Mouse (Mus musculus) kidney, embryonic 15.5 days (tissue): ENCODE measurements at regions not wholly inside any gene's neighbourhood (a gene's known extent, or its start where the extent isn't known, plus 50 kb on each side); places are given as distances from the start of the nearest gene placed in this dataset.

ENCODE experiments used
- ATAC-seq: fragments of 200-750 bp; cut with Nextera tagmentation; replicated peaks from 2 replicates; pipeline ENCODE4 v1.8.0; 2017; ENCODE audit warnings: moderate TSS enrichment; ENCODE audit not compliant: low FRiP score
- H3K27ac ChIP-seq: fragments of 300-500 bp; sonication (generic); 2 replicates; pipeline ENCODE4 v1.5.1; 2015; ENCODE audit warnings: mild to moderate bottlenecking, inconsistent platforms
- H3K27me3 ChIP-seq: fragments of 300-500 bp; sonication (generic); 2 replicates; pipeline ENCODE4 v1.6.1; 2015; ENCODE audit warnings: inconsistent platforms
- H3K36me3 ChIP-seq: fragments of 300-500 bp; sonication (generic); 2 replicates; pipeline ENCODE4 v1.6.1; 2015; ENCODE audit warnings: inconsistent platforms
- H3K4me1 ChIP-seq: fragments of 300-500 bp; sonication (generic); 2 replicates; pipeline ENCODE4 v1.6.1; 2015; ENCODE audit warnings: inconsistent platforms
- H3K4me2 ChIP-seq: fragments of 300-500 bp; sonication (generic); 2 replicates; pipeline ENCODE4 v1.6.1; 2015; ENCODE audit warnings: moderate library complexity, mild to moderate bottlenecking, inconsistent platforms
- H3K4me3 ChIP-seq: fragments of 300-500 bp; sonication (generic); replicated peaks from 2 replicates; pipeline ENCODE4 v1.5.1; 2015; ENCODE audit warnings: mild to moderate bottlenecking, inconsistent platforms
- H3K9ac ChIP-seq: fragments of 300-500 bp; sonication (generic); 2 replicates; pipeline ENCODE4 v1.6.1; 2015; ENCODE audit warnings: mild to moderate bottlenecking, inconsistent platforms
- H3K9me3 ChIP-seq: fragments of 300-500 bp; sonication (generic); replicated peaks from 2 replicates; pipeline ENCODE4 v1.6.1; 2016; ENCODE audit warnings: inconsistent platforms
- WGBS: fragments of 180-500 bp; shearing (Covaris S2); methylation state at CpG from one replicate; pipeline ENCODE4 v1.1.7; 2015; ENCODE audit warnings: mixed read lengths; 5-methylcytosine and 5-hydroxymethylcytosine counted together

DNA sequence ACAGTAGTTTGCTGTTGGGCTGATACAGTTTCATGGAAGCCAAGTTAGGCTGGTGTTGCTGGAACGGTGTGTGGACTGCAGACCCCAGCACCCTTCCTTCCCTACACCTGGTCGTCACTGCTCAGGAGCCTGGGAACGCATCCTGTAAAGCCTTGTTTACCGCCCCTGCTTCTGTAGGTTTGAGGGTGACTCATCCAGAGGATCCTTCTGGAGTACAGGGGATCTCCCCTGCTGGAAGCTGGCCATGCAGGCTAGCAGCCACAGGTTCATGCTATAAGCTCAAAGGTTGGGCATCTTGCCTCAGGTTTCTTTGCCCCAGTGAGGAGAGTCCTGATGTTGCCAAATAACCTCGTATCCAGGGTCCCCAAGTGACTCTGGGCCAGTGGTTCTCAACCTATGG is 86.2 kb upstream of the Gpc1 start:
- H3K9me3 ChIP-seq, result no peaks in the 10 kb centered on the region
- H3K4me2 ChIP-seq, result no peak overlapping the region
- 59% methylated on average over 5 of the region's 5 CpGs for WGBS
- H3K9ac ChIP-seq, result no peak overlapping the region
- H3K4me3 ChIP-seq, result no peak overlapping the region
- no peaks in the 10 kb centered on the region for H3K27me3 ChIP-seq
- H3K36me3 ChIP-seq, result no peaks in the 10 kb centered on the region
- peak overlapping the region; percentile 56; the same call in 1 of the 2 replicates for H3K27ac ChIP-seq
- ATAC-seq, result 0 out of 2 replicates have a peak, but pooled peaks have one; percentile 8
- peaks cover 12% of the 10 kb centered on the region for H3K4me1 ChIP-seq

DNA sequence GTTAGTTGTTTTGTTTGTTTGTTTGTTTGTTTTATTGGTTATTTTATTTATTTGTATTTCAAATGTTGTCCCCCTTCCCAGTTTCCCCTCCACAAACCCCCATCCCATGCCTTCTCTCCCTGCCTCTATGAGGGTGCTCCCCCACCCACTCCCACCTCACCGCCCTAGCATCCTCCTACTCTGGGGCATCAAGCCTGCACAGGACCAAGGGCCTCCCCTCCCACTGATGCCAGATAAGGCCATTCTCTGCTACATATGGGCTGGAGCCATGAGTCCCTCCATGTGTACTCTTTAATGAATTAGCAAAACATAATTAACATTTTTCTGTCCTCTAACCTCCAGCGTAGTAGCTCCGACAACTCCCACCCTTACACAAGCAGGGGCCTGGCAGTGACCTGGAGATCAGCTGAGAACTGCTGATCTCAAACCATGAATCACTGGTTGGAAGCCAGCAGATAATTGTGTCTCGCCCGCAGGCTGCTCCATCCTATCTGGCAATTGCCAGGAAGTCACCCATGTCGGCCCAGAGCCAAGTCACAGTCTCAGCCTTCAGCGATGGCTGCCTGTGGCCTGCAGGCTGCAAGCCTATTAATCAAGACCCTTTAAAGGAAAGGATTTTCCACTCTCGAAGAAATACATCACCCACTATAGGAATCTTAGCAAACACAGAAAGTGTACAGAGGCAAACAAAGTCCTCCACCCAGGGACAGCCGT is 86.8 kb upstream of the Gpc1 start:
- Histone ChIP-seq H3K9me3 (no peaks in the 10 kb centered on the region), H3K27ac (peak overlapping the region; percentile 56; the same call in 1 of the 2 replicates), H3K9ac (no peak overlapping the region), H3K4me2 (no peak overlapping the region), H3K27me3 (0 out of 2 replicates have a peak, but pooled peaks cover under 1% of the 10 kb centered on the region), H3K4me3 (no peak overlapping the region), H3K4me1 (peaks cover 12% of the 10 kb centered on the region), H3K36me3 (no peaks in the 10 kb centered on the region)
- peak; percentile 82 for ATAC-seq
- WGBS, result 15% methylated on average over 9 of the region's 9 CpGs

DNA sequence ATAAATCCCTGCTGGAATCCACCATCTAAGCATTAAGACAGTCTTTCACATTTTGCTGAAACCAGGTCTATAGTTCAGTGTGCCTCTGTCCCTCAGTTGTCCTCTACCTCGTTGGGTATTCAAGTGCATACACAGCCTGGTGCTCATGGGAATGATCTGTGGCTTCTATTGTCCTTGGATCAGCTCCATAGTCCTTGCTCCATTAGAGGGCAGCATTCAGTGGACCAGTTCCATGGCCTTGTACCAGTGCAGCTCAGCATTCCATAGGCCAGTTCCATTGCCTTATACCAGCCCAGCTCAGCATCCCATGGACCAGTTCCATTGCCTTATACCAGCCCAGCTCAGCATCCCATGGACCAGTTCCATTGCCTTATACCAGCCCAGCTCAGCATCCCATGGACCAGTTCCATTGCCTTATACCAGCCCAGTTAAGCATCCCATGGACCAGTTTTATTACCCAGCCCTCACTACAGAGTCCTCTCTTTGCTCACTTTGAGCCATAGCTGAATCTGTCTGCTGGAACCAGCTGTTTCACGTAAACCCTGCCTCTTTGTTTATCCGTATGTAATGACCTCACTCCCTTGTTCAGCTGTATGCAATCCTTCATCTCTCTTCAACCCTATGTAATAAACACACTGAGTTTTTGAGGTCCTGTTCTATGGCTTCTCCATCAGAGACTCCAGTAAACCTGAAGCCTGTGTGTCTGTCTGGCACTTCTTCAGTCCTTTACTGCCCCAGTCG is 88.4 kb upstream of the Gpc1 start:
- ATAC-seq, result no peak
- Histone ChIP-seq H3K4me1 (peaks cover 12% of the 10 kb centered on the region), H3K4me3 (no peak overlapping the region), H3K9ac (no peak overlapping the region), H3K36me3 (no peaks in the 10 kb centered on the region), H3K27me3 (0 out of 2 replicates have a peak, but pooled peaks cover 3% of the 10 kb centered on the region), H3K9me3 (no peaks in the 10 kb centered on the region), H3K4me2 (no peak overlapping the region), H3K27ac (no peak overlapping the region)
- WGBS, result 58% methylated on average over 4 of the region's 4 CpGs

DNA sequence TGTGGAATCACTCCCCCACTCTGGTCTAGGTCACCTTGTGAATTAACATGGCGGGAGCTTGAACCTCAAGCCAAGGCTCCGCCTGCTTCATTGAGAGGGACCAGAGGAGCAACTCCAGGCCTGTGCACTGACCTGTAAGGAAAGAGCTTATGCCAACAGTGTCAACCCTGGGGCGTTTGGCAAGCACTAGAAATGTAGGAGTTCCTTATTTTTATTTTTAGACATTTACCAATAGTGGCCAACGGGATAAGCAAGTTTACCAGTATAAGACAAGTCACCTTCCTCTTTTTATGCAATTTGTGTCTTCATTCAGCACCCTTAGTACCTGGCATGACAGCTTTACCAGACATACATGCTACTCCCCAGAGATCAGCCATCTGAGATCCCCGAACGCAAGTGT is 89.1 kb upstream of the Gpc1 start:
- Histone ChIP-seq H3K4me2 (no peak overlapping the region), H3K36me3 (no peaks in the 10 kb centered on the region), H3K27ac (no peak overlapping the region), H3K27me3 (0 out of 2 replicates have a peak, but pooled peaks cover 3% of the 10 kb centered on the region), H3K9me3 (no peaks in the 10 kb centered on the region), H3K9ac (no peak overlapping the region), H3K4me1 (peaks cover 19% of the 10 kb centered on the region), H3K4me3 (no peak overlapping the region)
- 74% methylated on average over 6 of the region's 6 CpGs for WGBS
- ATAC-seq, result no peak

DNA sequence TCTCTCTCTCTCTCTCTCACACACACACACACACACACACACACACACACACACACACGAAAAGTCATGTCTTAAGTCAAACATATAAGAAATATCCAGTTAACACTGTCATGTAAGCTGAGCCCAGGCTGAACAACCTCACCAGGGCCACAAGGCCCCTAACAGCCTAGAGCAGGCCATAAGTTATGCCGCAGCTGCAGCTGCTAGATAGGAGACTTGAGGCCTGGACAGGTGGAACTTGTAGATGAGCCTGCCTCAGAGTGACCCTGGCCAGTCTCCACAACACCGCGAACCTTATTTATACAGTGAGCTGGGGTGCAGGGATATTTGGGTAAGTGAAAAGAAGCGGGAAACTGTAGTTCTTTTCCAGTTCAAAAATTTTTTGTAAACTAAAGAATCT is 90.4 kb upstream of the Gpc1 start:
- Histone ChIP-seq H3K27me3 (0 out of 2 replicates have a peak, but pooled peaks cover 3% of the 10 kb centered on the region), H3K9ac (no peak overlapping the region), H3K9me3 (no peaks in the 10 kb centered on the region), H3K4me3 (no peak overlapping the region), H3K4me2 (no peak overlapping the region), H3K27ac (no peak overlapping the region), H3K36me3 (no peaks in the 10 kb centered on the region), H3K4me1 (peaks cover 23% of the 10 kb centered on the region)
- ATAC-seq, result no peak
- WGBS, result 53% methylated on average over 5 of the region's 5 CpGs

DNA sequence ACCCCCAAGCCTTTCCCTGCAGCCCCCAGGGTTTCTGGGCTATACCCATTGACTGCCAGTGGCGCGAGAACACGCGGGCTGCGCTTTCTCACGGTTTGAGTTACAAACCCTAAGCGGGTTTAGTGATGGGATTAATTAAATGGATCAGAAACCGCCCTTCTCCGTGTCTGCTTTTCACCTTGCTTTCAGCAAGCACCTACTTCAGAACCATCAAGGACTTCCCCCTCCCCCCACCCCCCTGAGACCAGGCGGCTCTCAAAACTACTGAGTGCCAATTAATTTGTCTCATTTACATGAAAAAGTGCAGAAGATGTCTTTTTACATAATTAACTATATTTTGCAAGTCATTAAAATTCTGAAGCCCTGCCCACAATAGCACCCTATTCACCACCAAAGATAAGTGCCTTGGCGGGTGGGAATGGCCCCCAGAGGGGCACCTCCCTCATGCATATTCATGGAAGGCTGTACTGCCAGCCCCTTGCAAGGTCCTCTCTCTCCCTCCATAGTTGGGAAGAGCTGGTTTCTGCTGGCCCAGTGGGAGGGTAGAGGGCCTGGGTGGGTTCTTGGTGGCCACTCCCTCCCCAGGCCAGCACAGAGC is 89.1 kb upstream of the Otos start:
- H3K9me3 ChIP-seq, result no peaks in the 10 kb centered on the region

DNA sequence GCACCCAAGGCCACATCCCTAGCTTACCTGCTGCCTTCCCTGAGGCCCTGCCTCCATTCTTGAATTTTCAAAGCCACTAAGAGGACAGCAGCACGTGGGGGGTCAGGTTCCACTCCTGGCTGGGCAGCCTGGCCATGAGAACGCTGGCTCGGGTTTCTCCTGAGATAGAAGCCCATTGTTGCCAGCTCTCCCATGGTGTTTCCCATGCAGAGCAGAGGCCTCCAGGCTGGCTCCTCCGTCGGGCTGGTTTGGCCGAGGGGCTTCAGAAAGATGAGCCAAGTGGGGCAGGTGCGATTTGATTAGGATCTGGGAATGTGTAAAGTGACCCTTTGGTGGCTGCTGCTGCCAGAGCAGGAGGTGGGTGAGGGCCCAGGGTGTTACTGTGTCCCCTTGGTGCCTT is 87.8 kb upstream of the Otos start:
- H3K9ac ChIP-seq, result no peak overlapping the region
- no peak for ATAC-seq
- H3K27ac ChIP-seq, result no peak overlapping the region

More for the DNA sequence above, 89.1 kb upstream of the Otos start:
- no peak overlapping the region for H3K9ac ChIP-seq
- 0 out of 2 replicates have a peak, but pooled peaks cover 3% of the 10 kb centered on the region for H3K27me3 ChIP-seq
- H3K4me1 ChIP-seq, result peaks cover 11% of the 10 kb centered on the region
- H3K27ac ChIP-seq, result no peak overlapping the region
- H3K4me2 ChIP-seq, result no peak overlapping the region
- no peak for ATAC-seq
- H3K4me3 ChIP-seq, result no peak overlapping the region
- H3K36me3 ChIP-seq, result no peaks in the 10 kb centered on the region
- 44% methylated on average over 11 of the region's 11 CpGs for WGBS

DNA sequence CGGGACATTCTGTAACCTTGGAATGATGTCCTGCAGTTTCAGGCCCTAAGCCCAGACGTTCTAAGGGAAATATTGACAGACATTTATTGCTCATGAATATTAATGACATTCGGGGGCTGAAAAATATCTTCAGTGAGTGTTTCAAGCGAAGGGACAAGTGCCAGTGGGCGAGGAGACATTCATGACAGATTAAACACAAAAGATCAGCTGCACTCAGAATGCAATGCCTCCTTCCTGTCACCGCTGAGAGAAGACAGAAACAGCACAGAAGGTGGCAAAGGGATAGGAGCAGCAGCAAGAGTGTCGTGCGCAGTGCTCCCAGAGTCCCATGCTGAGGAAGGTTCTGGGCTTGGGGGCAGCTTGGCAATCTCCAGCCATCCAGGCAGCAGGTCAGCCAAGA is 85.1 kb upstream of the Otos start:
- no peaks in the 10 kb centered on the region for H3K36me3 ChIP-seq
- peaks cover 11% of the 10 kb centered on the region for H3K4me1 ChIP-seq
- WGBS, result 62% methylated on average over 8 of the region's 8 CpGs
- H3K4me2 ChIP-seq, result no peak overlapping the region
- no peak overlapping the region for H3K27ac ChIP-seq
- ATAC-seq, result no peak
- no peak overlapping the region for H3K9ac ChIP-seq
- no peaks in the 10 kb centered on the region for H3K9me3 ChIP-seq
- H3K4me3 ChIP-seq, result no peak overlapping the region
- H3K27me3 ChIP-seq, result no peaks in the 10 kb centered on the region

More for the DNA sequence above, 87.8 kb upstream of the Otos start:
- 41% methylated on average over 7 of the region's 7 CpGs for WGBS
- H3K4me2 ChIP-seq, result no peak overlapping the region
- H3K9me3 ChIP-seq, result no peaks in the 10 kb centered on the region
- H3K27me3 ChIP-seq, result 0 out of 2 replicates have a peak, but pooled peaks cover 3% of the 10 kb centered on the region
- no peaks in the 10 kb centered on the region for H3K36me3 ChIP-seq
- H3K4me3 ChIP-seq, result no peak overlapping the region
- H3K4me1 ChIP-seq, result peaks cover 11% of the 10 kb centered on the region

DNA sequence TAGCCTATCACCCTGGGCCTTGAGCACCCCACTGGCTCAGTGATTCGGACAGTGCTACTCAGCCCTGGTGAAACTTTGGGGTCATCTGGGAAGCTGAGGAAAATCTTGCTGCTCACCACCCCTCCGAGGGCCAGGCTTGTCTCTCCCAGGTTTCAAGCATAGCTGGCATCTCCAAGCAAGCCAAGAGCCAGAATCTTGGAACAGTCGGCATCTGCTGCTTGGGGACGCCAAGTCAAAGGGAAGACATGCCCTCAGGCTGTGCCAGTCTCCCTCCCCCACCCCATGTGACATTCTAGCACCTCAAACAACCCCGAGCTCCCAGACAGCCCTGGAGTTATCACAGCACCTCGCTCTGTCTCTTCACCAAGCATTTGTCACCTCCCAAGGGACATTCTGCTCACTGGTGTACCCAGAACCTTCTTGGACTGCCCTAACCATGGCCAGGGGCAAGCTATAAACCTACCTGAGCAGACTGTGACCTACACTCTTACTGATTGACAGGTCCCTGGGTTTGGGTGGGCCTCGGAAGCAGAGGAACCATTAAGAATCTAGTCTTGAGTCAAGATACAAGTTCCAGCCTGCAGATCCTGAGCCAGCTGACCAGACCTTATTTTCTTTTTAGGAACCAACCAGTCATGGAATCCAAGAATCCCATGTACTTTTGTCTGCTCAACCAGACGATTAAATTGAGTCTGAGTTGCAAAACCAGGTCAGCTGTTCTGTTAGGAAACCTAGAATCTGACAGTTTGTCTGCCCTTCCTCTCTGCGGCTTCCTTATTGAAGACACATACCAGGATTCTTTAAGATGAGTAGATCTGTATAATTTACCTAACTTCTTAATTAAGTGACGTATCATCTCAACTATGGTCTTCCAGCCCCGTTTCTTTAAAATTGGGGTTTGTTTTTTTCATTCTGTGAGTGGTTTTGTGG is 83.0 kb upstream of the Otos start:
- ATAC-seq, result no peak
- 83% methylated on average over 11 of the region's 11 CpGs for WGBS

DNA sequence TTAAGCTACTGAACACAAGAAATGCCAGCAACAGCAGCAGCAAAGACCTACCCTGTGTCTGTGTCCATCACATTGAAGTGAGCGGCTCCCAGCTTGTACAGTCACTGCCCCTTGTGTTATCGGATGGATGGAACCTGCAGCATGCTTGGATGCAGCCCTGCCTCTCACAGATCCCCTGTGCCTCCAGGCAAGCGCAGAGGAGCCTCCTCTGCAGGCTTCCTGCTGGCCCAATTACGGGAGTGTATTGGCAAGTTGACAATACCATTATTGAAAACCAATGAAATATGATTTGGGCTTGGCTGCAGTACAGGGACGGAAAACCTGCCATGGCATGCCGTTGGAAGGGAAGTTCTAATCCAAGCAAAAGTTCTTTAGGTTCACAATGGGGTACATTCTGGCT is 81.9 kb upstream of the Otos start:
- ATAC-seq, result no peak
- H3K4me2 ChIP-seq, result no peak overlapping the region

More for the DNA sequence above, 83.0 kb upstream of the Otos start:
- Histone ChIP-seq H3K27me3 (no peaks in the 10 kb centered on the region), H3K9me3 (no peaks in the 10 kb centered on the region), H3K4me1 (peaks cover 2% of the 10 kb centered on the region; the same call in 1 of the 2 replicates), H3K4me2 (no peak overlapping the region), H3K27ac (no peak overlapping the region), H3K9ac (no peak overlapping the region), H3K36me3 (no peaks in the 10 kb centered on the region), H3K4me3 (no peak overlapping the region)

DNA sequence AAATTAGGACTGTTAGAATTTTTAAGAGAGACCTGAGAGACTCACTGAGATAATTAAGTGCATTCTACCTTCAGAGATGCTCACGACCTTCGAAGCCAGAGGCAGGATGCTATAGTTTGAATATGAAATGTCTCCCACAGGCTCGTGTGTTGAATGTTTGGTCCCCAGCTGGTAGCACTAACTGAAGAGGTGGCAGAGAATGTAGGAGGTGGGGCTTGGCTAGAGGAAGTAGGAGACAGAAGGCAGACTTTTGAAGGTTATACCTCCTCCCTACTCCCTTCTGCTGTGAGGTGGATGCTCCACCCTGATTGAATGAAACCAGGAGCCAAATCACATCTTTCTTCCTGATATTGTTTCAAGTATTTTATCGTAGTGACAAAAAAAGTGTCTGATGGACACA is 79.3 kb upstream of the Otos start:
- 72% methylated on average over 4 of the region's 4 CpGs for WGBS
- H3K27ac ChIP-seq, result no peak overlapping the region

More for the DNA sequence above, 81.9 kb upstream of the Otos start:
- Histone ChIP-seq H3K27me3 (no peaks in the 10 kb centered on the region), H3K9ac (no peak overlapping the region), H3K9me3 (no peaks in the 10 kb centered on the region), H3K27ac (no peak overlapping the region), H3K36me3 (no peaks in the 10 kb centered on the region), H3K4me1 (no peaks in the 10 kb centered on the region), H3K4me3 (no peak overlapping the region)
- 82% methylated on average over 6 of the region's 6 CpGs for WGBS

More for the DNA sequence above, 79.3 kb upstream of the Otos start:
- Histone ChIP-seq H3K27me3 (no peaks in the 10 kb centered on the region), H3K9me3 (no peaks in the 10 kb centered on the region), H3K4me1 (no peaks in the 10 kb centered on the region), H3K4me2 (no peak overlapping the region), H3K4me3 (no peak overlapping the region), H3K36me3 (no peaks in the 10 kb centered on the region), H3K9ac (no peak overlapping the region)
- no peak for ATAC-seq
